Mouse (Mus musculus) heart, embryonic 15.5 days (tissue): Measurements from ENCODE around the gene Wnt3a. TPM values are rescaled to one million over a fixed set of nuclear protein-coding genes. Genes with fewer than 3 reads are reported as not detected.

Source experiments
- ATAC-seq: fragments of 200-750 bp; cut with Nextera tagmentation; replicated peaks from 2 replicates; pipeline ENCODE4 v1.8.0; 2017; ENCODE audit warnings: low read depth, moderate TSS enrichment; ENCODE audit not compliant: insufficient number of reproducible peaks, insufficient read depth, low FRiP score
- H3K27ac ChIP-seq: fragments of 300-500 bp; sonication (generic); 2 replicates; pipeline ENCODE4 v1.5.1; 2015; ENCODE audit warnings: mild to moderate bottlenecking, inconsistent platforms
- H3K27me3 ChIP-seq: fragments of 300-500 bp; sonication (generic); 2 replicates; pipeline ENCODE4 v1.6.1; 2015; ENCODE audit warnings: inconsistent platforms
- H3K36me3 ChIP-seq: fragments of 300-500 bp; sonication (generic); 2 replicates; pipeline ENCODE4 v1.6.1; 2015; ENCODE audit warnings: mild to moderate bottlenecking, inconsistent platforms
- H3K4me1 ChIP-seq: fragments of 300-500 bp; sonication (generic); replicated peaks from 2 replicates; pipeline ENCODE4 v1.6.1; 2015; ENCODE audit warnings: inconsistent platforms
- H3K4me2 ChIP-seq: fragments of 300-500 bp; sonication (generic); 2 replicates; pipeline ENCODE4 v1.6.1; 2015; ENCODE audit warnings: inconsistent platforms, mild to moderate bottlenecking, moderate library complexity
- H3K4me3 ChIP-seq: fragments of 300-500 bp; sonication (generic); 2 replicates; pipeline ENCODE4 v1.5.1; 2015; ENCODE audit warnings: mild to moderate bottlenecking, inconsistent platforms
- H3K9ac ChIP-seq: fragments of 300-500 bp; sonication (generic); 2 replicates; pipeline ENCODE4 v1.6.1; 2015; ENCODE audit warnings: mild to moderate bottlenecking, inconsistent platforms
- H3K9me3 ChIP-seq: fragments of 300-500 bp; sonication (generic); replicated peaks from 2 replicates; pipeline ENCODE4 v1.6.1; 2016; ENCODE audit warnings: inconsistent platforms
- WGBS: fragments of 180-500 bp; shearing (Covaris S2); methylation state at CpG from one replicate; pipeline ENCODE4 v1.1.7; 2015; ENCODE audit warnings: mixed read lengths; 5-methylcytosine and 5-hydroxymethylcytosine counted together
- polyA plus RNA-seq: library from polyadenylated mRNA; unstranded; fragments of >200 nt; fragmentation: Nextera tagmentation; extraction: Ambion mirVana; gene quantifications from 2 replicates; pipeline ENCODE4 v1.2.1, GENCODE M21; 2015

Gene Wnt3a
- polyA plus RNA-seq, 1 experiment from 2014 or later, result not detected

- Histone ChIP-seq H3K4me3 (no peak overlapping the region), H3K4me1 (0 out of 2 replicates have a peak, but pooled peaks cover 3% of the 10 kb centered on the region), H3K27me3 (no peaks in the 10 kb centered on the region), H3K9me3 (no peaks in the 10 kb centered on the region), H3K9ac (no peak overlapping the region), H3K36me3 (no peaks in the 10 kb centered on the region), H3K27ac (no peak overlapping the region), H3K4me2 (no peak overlapping the region)
- ATAC-seq, result no peak
- WGBS, result 45% methylated on average over 5 of the region's 5 CpGs
Observed at GRCm38 (mm10) chr11:59324777-59325176, 34.2 kb upstream of the Wnt3a start.

- H3K4me3 ChIP-seq, result no peak overlapping the region
- no peak overlapping the region for H3K9ac ChIP-seq
- H3K4me2 ChIP-seq, result no peak overlapping the region
- no peak overlapping the region for H3K27ac ChIP-seq
- 72% methylated on average over 3 of the region's 3 CpGs for WGBS
- H3K27me3 ChIP-seq, result no peaks in the 10 kb centered on the region
- ATAC-seq, result no peak
- H3K9me3 ChIP-seq, result no peaks in the 10 kb centered on the region
- H3K36me3 ChIP-seq, result no peaks in the 10 kb centered on the region
- 0 out of 2 replicates have a peak, but pooled peaks cover 3% of the 10 kb centered on the region for H3K4me1 ChIP-seq
Observed at GRCm38 (mm10) chr11:59322988-59323387, 32.4 kb upstream of the Wnt3a start.

- WGBS, result 62% methylated on average over 6 of the region's 6 CpGs
- Histone ChIP-seq H3K9me3 (no peaks in the 10 kb centered on the region), H3K27ac (no peak overlapping the region), H3K4me1 (peaks cover 17% of the 10 kb centered on the region), H3K27me3 (peaks cover 22% of the 10 kb centered on the region), H3K4me3 (no peak overlapping the region), H3K4me2 (no peak overlapping the region), H3K36me3 (no peaks in the 10 kb centered on the region), H3K9ac (no peak overlapping the region)
- no peak for ATAC-seq
Observed at GRCm38 (mm10) chr11:59316517-59316916, 26.0 kb upstream of the Wnt3a start.

GRCm38 (mm10) chr11:59313944-59314343, 23.4 kb upstream of the Wnt3a start:
- H3K9ac ChIP-seq, result no peak overlapping the region
- ATAC-seq, result no peak
- no peak overlapping the region for H3K4me3 ChIP-seq
- no peaks in the 10 kb centered on the region for H3K9me3 ChIP-seq
- H3K27ac ChIP-seq, result no peak overlapping the region
- H3K4me2 ChIP-seq, result no peak overlapping the region
- H3K4me1 ChIP-seq, result peaks cover 25% of the 10 kb centered on the region
- no peaks in the 10 kb centered on the region for H3K36me3 ChIP-seq
- peaks cover 39% of the 10 kb centered on the region for H3K27me3 ChIP-seq
- WGBS, result 40% methylated on average over 11 of the region's 11 CpGs

GRCm38 (mm10) chr11:59313029-59313811, 22.7 kb upstream of the Wnt3a start:
- Histone ChIP-seq H3K4me3 (no peak overlapping the region), H3K27ac (no peak overlapping the region), H3K4me2 (no peak overlapping the region), H3K4me1 (peaks cover 32% of the 10 kb centered on the region), H3K9ac (no peak overlapping the region), H3K27me3 (peaks cover 47% of the 10 kb centered on the region), H3K36me3 (no peaks in the 10 kb centered on the region), H3K9me3 (no peaks in the 10 kb centered on the region)
- no peak for ATAC-seq
- WGBS, result 53% methylated on average over 17 of the region's 17 CpGs

- H3K27me3 ChIP-seq, result peaks cover 51% of the 10 kb centered on the region
- H3K36me3 ChIP-seq, result no peaks in the 10 kb centered on the region
- H3K9me3 ChIP-seq, result no peaks in the 10 kb centered on the region
- H3K27ac ChIP-seq, result no peak overlapping the region
- no peak for ATAC-seq
- no peak overlapping the region for H3K9ac ChIP-seq
- H3K4me2 ChIP-seq, result no peak overlapping the region
- WGBS, result 36% methylated on average over 8 of the region's 8 CpGs
- H3K4me3 ChIP-seq, result no peak overlapping the region
- peaks cover 37% of the 10 kb centered on the region for H3K4me1 ChIP-seq
Observed at GRCm38 (mm10) chr11:59312501-59312900, 21.9 kb upstream of the Wnt3a start.

DNA sequence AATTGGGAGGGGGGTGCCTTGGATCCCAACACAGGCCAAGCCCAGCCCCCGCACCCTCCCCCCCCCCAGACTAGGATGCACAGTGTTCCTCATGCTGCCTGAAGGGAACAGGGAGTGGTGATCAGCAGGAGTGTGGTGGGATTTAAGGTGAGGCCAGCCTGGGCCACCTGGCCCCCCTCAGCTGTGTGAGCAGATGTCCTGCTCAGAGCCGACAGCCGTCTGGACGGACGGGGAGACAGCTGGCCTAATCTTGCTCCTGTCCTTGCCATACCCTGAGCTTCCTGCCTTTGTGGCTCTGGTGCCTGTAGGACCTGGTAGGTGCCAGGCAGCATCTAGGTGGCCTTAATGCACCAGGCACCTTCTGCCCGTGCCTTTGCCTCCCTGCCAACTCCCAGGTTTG, 21.5 kb upstream of the Wnt3a start:
- no peak overlapping the region for H3K4me3 ChIP-seq
- H3K4me2 ChIP-seq, result no peak overlapping the region
- 59% methylated on average over 6 of the region's 6 CpGs for WGBS
- H3K9me3 ChIP-seq, result no peaks in the 10 kb centered on the region
- no peak overlapping the region for H3K9ac ChIP-seq
- H3K36me3 ChIP-seq, result no peaks in the 10 kb centered on the region
- ATAC-seq, result no peak
- H3K27ac ChIP-seq, result no peak overlapping the region
- peaks cover 56% of the 10 kb centered on the region for H3K27me3 ChIP-seq
- peaks cover 42% of the 10 kb centered on the region for H3K4me1 ChIP-seq

- Histone ChIP-seq H3K9me3 (no peaks in the 10 kb centered on the region), H3K27me3 (peaks cover 69% of the 10 kb centered on the region), H3K4me3 (no peak overlapping the region), H3K9ac (no peak overlapping the region), H3K4me1 (peaks cover 55% of the 10 kb centered on the region), H3K4me2 (no peak overlapping the region), H3K36me3 (no peaks in the 10 kb centered on the region), H3K27ac (no peak overlapping the region)
- ATAC-seq, result no peak
- WGBS, result 66% methylated on average over 8 of the region's 8 CpGs
Observed at GRCm38 (mm10) chr11:59309976-59310375, 19.4 kb upstream of the Wnt3a start.

GRCm38 (mm10) chr11:59309106-59309805, 18.7 kb upstream of the Wnt3a start:
- H3K9me3 ChIP-seq, result no peaks in the 10 kb centered on the region
- H3K36me3 ChIP-seq, result no peaks in the 10 kb centered on the region
- H3K27me3 ChIP-seq, result peaks cover 77% of the 10 kb centered on the region
- H3K4me2 ChIP-seq, result peak overlapping the region; percentile 40
- 24% methylated on average over 12 of the region's 12 CpGs for WGBS
- ATAC-seq, result peak; percentile 41; the same call in 1 of the 2 replicates
- H3K9ac ChIP-seq, result peak overlapping the region; percentile 15
- 0 out of 2 replicates have a peak overlapping the region, but pooled peaks have one; percentile 11 for H3K4me3 ChIP-seq
- H3K27ac ChIP-seq, result peak overlapping the region; percentile 26
- peaks cover 55% of the 10 kb centered on the region for H3K4me1 ChIP-seq

GRCm38 (mm10) chr11:59308625-59309024, 18.1 kb upstream of the Wnt3a start:
- Histone ChIP-seq H3K4me3 (0 out of 2 replicates have a peak overlapping the region, but pooled peaks have one; percentile 78), H3K36me3 (no peaks in the 10 kb centered on the region), H3K27me3 (peaks cover 83% of the 10 kb centered on the region), H3K9ac (0 out of 2 replicates have a peak overlapping the region, but pooled peaks have one; percentile 15), H3K4me1 (peaks cover 57% of the 10 kb centered on the region), H3K27ac (peak overlapping the region; percentile 26), H3K4me2 (peak overlapping the region; percentile 40), H3K9me3 (no peaks in the 10 kb centered on the region)
- WGBS, result 46% methylated on average over 6 of the region's 6 CpGs
- no peak for ATAC-seq

DNA sequence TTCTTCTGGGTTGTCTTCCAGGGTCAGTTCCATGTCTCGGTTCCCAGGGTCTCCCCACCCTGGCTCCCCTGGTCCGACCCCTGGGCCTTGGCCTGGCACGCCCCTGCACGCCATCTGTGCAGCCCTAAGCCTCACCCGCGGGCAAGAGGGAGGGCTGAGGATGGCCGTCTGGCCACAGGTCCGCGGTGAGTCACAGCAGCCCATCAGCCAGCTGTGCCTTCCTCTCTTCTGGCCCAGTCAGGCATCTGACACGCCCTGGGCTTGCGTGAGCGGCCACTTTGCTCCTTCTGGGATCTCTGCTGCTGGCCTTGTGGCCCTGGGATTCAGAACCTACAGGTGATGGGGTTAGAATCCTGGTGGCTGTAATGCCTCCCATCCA, 17.6 kb upstream of the Wnt3a start:
- ATAC-seq, result no peak
- no peak overlapping the region for H3K9ac ChIP-seq
- no peak overlapping the region for H3K27ac ChIP-seq
- H3K4me3 ChIP-seq, result peak overlapping the region; percentile 78; the same call in 1 of the 2 replicates
- 34% methylated on average over 12 of the region's 12 CpGs for WGBS
- H3K4me1 ChIP-seq, result peaks cover 52% of the 10 kb centered on the region
- no peaks in the 10 kb centered on the region for H3K9me3 ChIP-seq
- H3K36me3 ChIP-seq, result no peaks in the 10 kb centered on the region
- peak overlapping the region; percentile 99; the same call in 1 of the 2 replicates for H3K4me2 ChIP-seq
- peaks cover 83% of the 10 kb centered on the region for H3K27me3 ChIP-seq
